Mouse (Mus musculus) hindbrain, embryonic 14.5 days (tissue): ENCODE data around the gene Myo1g. TPM values are rescaled to one million over a fixed set of nuclear protein-coding genes. Genes with fewer than 3 reads are reported as not detected.

Experiments used
- ATAC-seq: fragments of 200-750 bp; cut with Nextera tagmentation; 2 replicates; pipeline ENCODE4 v1.8.0; 2017; ENCODE audit warnings: moderate number of reproducible peaks, mild to moderate bottlenecking, moderate TSS enrichment, moderate library complexity; ENCODE audit not compliant: low FRiP score
- DNase-seq: peaks from one replicate; pipeline ENCODE4 v3.0.0-alpha.2; 2015; ENCODE audit warnings: low spot score
- H3K27ac ChIP-seq: fragments of 300-500 bp; sonication (generic); 2 replicates; pipeline ENCODE4 v1.5.1; 2014; ENCODE audit warnings: mild to moderate bottlenecking, moderate library complexity
- H3K27me3 ChIP-seq: fragments of 300-500 bp; sonication (generic); 2 replicates; pipeline ENCODE4 v1.6.1; 2014; ENCODE audit warnings: mild to moderate bottlenecking, low read length, mixed read lengths; ENCODE audit not compliant: control insufficient read depth, insufficient read depth
- H3K36me3 ChIP-seq: fragments of 300-500 bp; sonication (generic); replicated peaks from 2 replicates; pipeline ENCODE4 v1.6.1; 2014; ENCODE audit not compliant: control insufficient read depth, insufficient read depth
- H3K4me1 ChIP-seq: fragments of 300-500 bp; sonication (generic); replicated peaks from 2 replicates; pipeline ENCODE4 v1.6.1; 2014; ENCODE audit warnings: antibody characterized with exemption, low read length, mixed read lengths; ENCODE audit not compliant: control insufficient read depth, insufficient read depth
- H3K4me2 ChIP-seq: fragments of 300-500 bp; sonication (generic); replicated peaks from 2 replicates; pipeline ENCODE4 v1.6.1; 2014; ENCODE audit warnings: mild to moderate bottlenecking, moderate library complexity
- H3K4me3 ChIP-seq: fragments of 300-500 bp; sonication (generic); replicated peaks from 2 replicates; pipeline ENCODE4 v1.5.1; 2014; ENCODE audit warnings: mild to moderate bottlenecking, low read length
- H3K9ac ChIP-seq: fragments of 300-500 bp; sonication (generic); 2 replicates; pipeline ENCODE4 v1.6.1; 2014
- H3K9me3 ChIP-seq: fragments of 300-500 bp; sonication (generic); 2 replicates; pipeline ENCODE4 v1.6.1; 2016; ENCODE audit warnings: low read length; ENCODE audit not compliant: control insufficient read depth
- WGBS: fragments of 180-500 bp; shearing (Covaris S2); extraction: QIAGEN DNeasy Blood & Tissue Kit; methylation state at CpG from one replicate; pipeline ENCODE4 v1.1.7; 2014; 5-methylcytosine and 5-hydroxymethylcytosine counted together
- polyA plus RNA-seq: library from polyadenylated mRNA; unstranded; fragments of >200 nt; fragmentation: Nextera tagmentation; extraction: Ambion mirVana; gene quantifications from 2 replicates; pipeline ENCODE4 v1.2.1, GENCODE M21; 2014

The Myo1g gene
- 0.31 and 0.74 TPM in 2 replicates for polyA plus RNA-seq

DNA sequence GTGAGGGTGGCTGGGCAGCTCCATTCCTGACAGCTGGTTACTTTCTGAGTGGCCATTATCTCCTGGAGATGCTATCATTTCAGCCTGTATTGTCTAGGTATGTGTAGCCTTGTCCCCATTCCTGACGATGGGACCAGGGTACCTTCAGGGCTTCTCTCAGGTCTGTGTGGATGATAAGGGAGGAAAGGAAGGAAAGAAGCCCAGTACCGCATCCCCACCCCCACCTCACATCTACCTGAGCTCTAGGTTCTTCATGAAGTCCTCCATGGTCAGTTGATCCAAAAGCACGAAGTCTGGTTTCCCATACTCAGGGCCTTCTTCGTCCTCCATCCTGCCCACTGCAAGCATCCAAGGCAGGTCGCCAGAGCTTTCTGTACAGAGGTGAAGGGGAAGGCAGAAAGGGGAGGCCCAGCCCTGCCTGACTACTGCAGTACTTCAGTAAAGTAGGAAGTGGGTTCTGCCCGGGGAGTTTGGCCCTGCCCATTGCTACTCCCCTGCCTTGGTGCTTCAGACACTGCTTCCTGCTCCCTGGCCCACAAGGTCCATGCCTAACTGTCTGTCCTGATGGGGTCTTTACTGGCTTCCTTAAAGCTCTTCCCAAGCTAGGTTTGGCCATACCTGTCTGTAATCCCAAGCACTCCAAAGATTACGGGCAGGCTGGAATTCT, at the start of gene Myo1g:
Gene Myo1g (minus strand): TSS at position 459 of the 667 bp plus-strand sequence.
- Histone ChIP-seq H3K9ac (no peak within 1 kb of the TSS), H3K36me3 (peaks cover 15% of the 10 kb centered on the region), H3K27me3 (no peaks in the 10 kb centered on the region), H3K4me2 (no peak within 1 kb of the TSS), H3K4me3 (no peak within 1 kb of the TSS), H3K9me3 (no peaks in the 10 kb centered on the region), H3K27ac (no peak within 1 kb of the TSS), H3K4me1 (no peaks in the 10 kb centered on the region)
- no peak for ATAC-seq
- 83% methylated on average over 7 of the region's 7 CpGs for WGBS
- DNase-seq, result no peak

DNA sequence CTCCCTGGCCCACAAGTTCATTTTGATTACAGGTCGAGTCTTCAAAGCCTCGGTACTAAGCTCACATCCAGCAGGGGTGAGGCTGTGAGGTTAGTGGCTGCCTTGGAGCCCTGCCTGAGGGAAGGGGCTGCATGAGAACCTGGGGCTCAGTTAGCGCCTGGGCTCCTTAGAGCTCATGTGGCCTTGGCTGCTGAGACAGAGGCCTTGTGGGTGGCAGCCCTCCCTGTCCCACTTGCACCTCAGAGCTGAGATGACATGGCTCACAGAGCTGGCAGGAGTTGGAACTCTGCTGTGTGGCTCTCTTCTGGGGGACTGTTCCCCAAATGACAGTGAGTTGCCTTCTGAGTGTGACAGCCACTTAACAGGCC, 48.6 kb upstream of the Myo1g start:
- DNase-seq (no peak), ATAC-seq (0 out of 2 replicates have a peak, but pooled peaks have one; percentile 26)
- H3K4me1 ChIP-seq, result peaks cover 20% of the 10 kb centered on the region
- WGBS, result 53% methylated on average over 3 of the region's 3 CpGs
- no peak overlapping the region for H3K4me3 ChIP-seq
- H3K27me3 ChIP-seq, result no peaks in the 10 kb centered on the region
- no peak overlapping the region for H3K4me2 ChIP-seq
- H3K9me3 ChIP-seq, result no peaks in the 10 kb centered on the region
- H3K27ac ChIP-seq, result peak overlapping the region; percentile 77
- no peak overlapping the region for H3K9ac ChIP-seq
- H3K36me3 ChIP-seq, result peaks cover 20% of the 10 kb centered on the region; the same call in 1 of the 2 replicates

DNA sequence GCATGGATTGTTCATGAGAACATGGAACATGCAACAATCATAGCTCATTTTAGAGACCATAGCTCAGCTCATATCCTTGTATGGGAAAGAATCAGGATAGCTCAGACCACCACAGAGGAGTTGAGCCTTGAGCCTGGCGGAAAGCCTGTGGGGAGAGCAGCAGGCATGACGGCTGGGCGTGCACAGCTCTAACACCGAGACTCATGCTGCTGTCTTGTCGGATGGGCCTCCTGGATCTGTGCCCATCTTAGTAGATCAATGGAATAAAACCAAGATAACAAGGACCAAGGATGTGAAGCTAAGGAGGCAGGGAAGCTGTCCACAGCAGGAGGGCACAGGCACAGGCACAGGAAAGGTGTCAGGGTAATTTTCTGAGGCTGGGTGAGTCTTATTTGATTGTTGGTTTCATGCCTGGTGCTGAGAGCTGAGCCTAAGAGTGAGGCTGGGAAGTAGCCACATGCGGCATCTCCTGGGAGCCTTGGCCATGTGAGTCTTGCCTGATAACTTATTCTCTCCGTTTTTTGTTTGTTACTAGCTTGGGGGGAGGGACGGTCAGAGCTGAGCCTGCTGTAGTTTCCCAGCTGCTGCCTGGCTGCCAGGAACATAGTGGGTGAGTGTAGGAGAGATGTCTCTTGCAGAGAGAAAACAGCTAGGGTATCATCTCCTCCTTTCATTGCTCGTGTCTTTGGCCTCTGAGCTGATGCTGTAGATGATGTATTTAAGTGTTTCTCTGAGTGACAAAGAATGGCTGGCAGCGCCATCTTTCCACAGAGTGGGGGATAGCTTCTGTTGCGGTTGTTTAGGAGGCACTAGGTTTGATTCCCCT, 48.0 kb upstream of the Myo1g start:
- WGBS, result 41% methylated on average over 11 of the region's 11 CpGs
- ATAC-seq, result 0 out of 2 replicates have a peak, but pooled peaks have one; percentile 59

DNA sequence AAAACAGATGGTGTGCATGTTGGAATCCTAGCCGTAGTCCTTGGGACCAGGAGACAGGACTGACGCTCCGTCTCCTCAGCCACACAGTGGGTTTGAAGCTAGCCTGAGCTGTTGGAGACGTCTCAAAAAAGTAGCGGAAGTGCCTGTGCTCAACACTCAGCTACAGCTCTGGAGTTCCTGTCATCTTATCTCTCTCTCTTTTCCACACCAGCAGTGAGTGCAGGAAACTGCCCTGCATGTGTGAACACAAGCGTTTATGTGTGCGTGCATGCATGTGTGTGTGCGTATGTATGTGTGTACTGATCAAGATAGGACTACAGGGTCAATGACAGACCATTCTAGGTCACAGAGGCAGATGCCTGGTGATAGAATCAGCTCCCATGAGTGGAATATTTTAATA, 47.2 kb upstream of the Myo1g start:
- Histone ChIP-seq H3K4me2 (no peak overlapping the region), H3K4me3 (no peak overlapping the region), H3K9me3 (no peaks in the 10 kb centered on the region), H3K36me3 (peaks cover 18% of the 10 kb centered on the region; the same call in 1 of the 2 replicates), H3K4me1 (peaks cover 20% of the 10 kb centered on the region), H3K27me3 (no peaks in the 10 kb centered on the region), H3K9ac (no peak overlapping the region; the same call in 1 of the 2 replicates), H3K27ac (peak overlapping the region; percentile 77)
- no peak for DNase-seq
- WGBS, result 87% methylated on average over 8 of the region's 8 CpGs
- no peak for ATAC-seq

More for the DNA sequence above, 48.0 kb upstream of the Myo1g start:
- peaks cover 20% of the 10 kb centered on the region; the same call in 1 of the 2 replicates for H3K36me3 ChIP-seq
- peaks cover 20% of the 10 kb centered on the region for H3K4me1 ChIP-seq
- peak overlapping the region; percentile 77 for H3K27ac ChIP-seq
- no peaks in the 10 kb centered on the region for H3K27me3 ChIP-seq
- H3K9ac ChIP-seq, result peak overlapping the region; percentile 36
- peak; percentile 33 for DNase-seq
- H3K9me3 ChIP-seq, result no peaks in the 10 kb centered on the region
- H3K4me3 ChIP-seq, result no peak overlapping the region
- peak overlapping the region; percentile 19; the same call in 1 of the 2 replicates for H3K4me2 ChIP-seq

DNA sequence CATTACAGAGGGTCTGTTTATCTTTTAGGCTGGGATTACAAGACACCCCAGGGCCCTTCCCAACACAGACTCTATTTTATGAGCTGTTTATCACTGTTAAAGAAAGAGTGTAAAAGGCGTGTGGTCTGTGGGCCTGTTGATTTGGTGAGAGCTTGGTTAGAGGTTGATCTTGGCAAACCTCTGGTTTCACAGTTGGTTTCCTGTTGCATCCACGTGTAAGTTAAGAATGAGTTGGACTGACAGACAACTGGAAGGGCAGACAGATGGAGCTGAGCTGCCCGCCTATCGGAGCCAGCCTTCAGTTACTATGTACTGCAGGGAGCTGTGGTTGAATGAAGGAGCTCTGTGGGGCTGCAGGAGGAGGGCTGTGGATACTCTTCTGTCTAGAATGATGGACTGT, 45.7 kb upstream of the Myo1g start:
- H3K9ac ChIP-seq, result no peak overlapping the region
- peaks cover 11% of the 10 kb centered on the region; the same call in 1 of the 2 replicates for H3K36me3 ChIP-seq
- ATAC-seq (no peak), DNase-seq (no peak)
- no peaks in the 10 kb centered on the region for H3K27me3 ChIP-seq
- no peaks in the 10 kb centered on the region for H3K9me3 ChIP-seq
- 95% methylated on average over 4 of the region's 4 CpGs for WGBS
- H3K27ac ChIP-seq, result no peak overlapping the region
- no peak overlapping the region for H3K4me2 ChIP-seq
- no peak overlapping the region for H3K4me3 ChIP-seq
- peaks cover 20% of the 10 kb centered on the region for H3K4me1 ChIP-seq

DNA sequence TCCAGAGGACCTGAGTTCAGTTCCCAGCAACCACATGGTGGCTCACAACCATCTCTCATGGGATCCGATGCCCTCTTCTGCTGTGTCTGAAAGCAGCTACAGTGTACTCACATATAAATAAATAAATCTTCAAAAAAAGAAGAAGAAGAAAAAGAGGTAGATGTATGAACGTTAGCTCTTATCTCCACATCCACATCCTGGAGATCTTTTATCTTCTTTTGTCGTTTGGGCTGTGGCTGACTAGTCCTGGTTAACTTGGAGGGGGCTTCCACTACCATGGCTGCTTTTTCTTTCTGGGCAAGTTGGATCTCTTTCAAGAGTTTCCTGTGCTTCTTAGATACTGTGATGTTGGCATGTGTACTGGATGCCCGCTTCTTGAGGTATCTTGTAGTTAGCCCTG, 42.4 kb upstream of the Myo1g start:
- DNase-seq, result no peak
- Histone ChIP-seq H3K4me1 (peaks cover 6% of the 10 kb centered on the region; the same call in 1 of the 2 replicates), H3K36me3 (no peaks in the 10 kb centered on the region), H3K27me3 (no peaks in the 10 kb centered on the region), H3K4me3 (no peak overlapping the region), H3K4me2 (no peak overlapping the region), H3K9ac (no peak overlapping the region), H3K27ac (no peak overlapping the region), H3K9me3 (no peaks in the 10 kb centered on the region)
- no peak for ATAC-seq
- WGBS, result 92% methylated on average over 4 of the region's 4 CpGs

DNA sequence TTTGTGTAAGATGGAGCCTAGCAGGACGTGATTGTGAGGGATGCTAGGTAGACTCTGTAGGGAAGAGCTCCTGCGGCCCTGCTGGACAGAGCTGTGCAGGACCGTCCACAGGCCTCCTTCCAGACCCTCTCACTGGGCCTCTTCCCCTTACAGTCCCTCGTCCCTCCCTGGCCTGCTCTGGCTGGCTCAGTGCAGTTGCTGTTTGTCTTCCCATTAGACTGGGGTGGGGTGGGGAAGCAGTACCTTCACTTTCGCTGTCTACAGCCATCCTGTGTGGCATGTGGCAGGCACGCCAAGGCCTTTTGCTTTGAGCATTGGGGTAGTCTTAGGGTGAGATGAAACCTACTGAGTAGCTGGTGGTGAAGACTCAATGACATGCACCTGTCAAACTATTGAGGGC, 41.6 kb upstream of the Myo1g start:
- whole genome bisulfite sequencing, result 86% methylated on average over 6 of the region's 6 CpGs
- DNase-seq (no peak), ATAC-seq (no peak)
- no peak overlapping the region for H3K4me3 ChIP-seq
- H3K36me3 ChIP-seq, result no peaks in the 10 kb centered on the region
- H3K4me1 ChIP-seq, result no peaks in the 10 kb centered on the region
- no peak overlapping the region for H3K27ac ChIP-seq
- no peak overlapping the region for H3K4me2 ChIP-seq
- no peak overlapping the region for H3K9ac ChIP-seq
- H3K9me3 ChIP-seq, result no peaks in the 10 kb centered on the region
- H3K27me3 ChIP-seq, result no peaks in the 10 kb centered on the region

DNA sequence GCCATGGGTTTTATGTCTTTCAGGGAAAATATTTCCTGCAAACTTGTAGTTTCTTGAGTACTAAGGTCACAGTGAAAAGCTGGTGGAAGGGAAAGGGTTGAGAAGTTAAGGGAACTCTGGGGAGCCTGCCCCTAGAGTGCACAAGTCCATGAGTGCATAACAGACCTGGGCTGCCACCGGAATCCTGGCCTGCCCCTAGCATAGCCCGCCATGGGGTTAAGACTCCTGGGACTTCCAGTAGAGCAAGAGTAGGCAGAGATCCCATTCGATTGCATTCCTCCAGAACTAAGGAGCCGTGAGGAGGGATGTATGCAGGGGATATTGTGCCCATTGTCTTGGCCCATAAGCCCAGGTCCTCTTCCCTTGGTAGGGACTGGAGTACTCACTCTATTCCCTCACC, 40.7 kb upstream of the Myo1g start:
- no peaks in the 10 kb centered on the region for H3K9me3 ChIP-seq
- H3K27me3 ChIP-seq, result no peaks in the 10 kb centered on the region
- H3K27ac ChIP-seq, result no peak overlapping the region
- H3K36me3 ChIP-seq, result no peaks in the 10 kb centered on the region
- 90% methylated on average over 4 of the region's 4 CpGs for WGBS
- H3K4me3 ChIP-seq, result no peak overlapping the region
- no peak overlapping the region for H3K9ac ChIP-seq
- no peak for ATAC-seq
- no peak overlapping the region for H3K4me2 ChIP-seq
- no peak for DNase-seq
- H3K4me1 ChIP-seq, result no peaks in the 10 kb centered on the region

DNA sequence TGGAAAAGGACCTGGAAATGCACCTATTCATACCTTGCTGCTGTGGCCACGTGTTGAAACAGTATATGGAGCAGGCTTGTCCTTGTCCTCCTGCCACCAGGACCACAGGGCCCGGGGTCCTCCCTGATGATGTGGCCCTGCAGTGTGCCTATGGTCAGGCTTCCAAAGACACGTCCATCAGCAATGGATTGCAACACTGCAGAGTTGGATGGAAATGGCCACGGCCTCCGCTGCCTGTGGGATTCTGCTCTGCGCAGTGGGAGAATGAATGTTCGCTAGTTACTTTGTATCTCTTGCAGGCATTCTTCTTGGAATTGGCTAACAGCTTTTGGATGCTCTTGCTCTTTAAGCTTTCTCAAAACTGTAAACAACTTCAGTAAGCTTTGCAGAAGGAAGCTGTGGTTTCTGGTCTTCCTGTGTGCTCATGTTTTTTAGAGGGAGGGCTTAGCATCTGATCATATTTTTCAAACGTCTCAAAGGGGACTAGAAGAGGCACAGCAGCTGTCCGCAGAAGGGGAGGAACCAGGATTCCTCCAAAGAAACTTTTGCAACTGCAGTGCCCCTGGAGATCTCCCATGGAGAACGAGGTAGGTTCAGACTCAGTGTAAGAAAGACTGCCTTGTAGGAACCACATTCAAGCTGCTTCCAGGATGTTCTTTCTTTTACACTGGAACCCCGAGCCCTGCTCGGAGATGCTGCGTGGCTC, 40.0 kb upstream of the Myo1g start:
- DNase-seq (no peak), ATAC-seq (no peak)
- Histone ChIP-seq H3K4me2 (no peak overlapping the region), H3K4me3 (no peak overlapping the region), H3K36me3 (no peaks in the 10 kb centered on the region), H3K27ac (no peak overlapping the region), H3K27me3 (no peaks in the 10 kb centered on the region), H3K4me1 (no peaks in the 10 kb centered on the region), H3K9me3 (no peaks in the 10 kb centered on the region), H3K9ac (no peak overlapping the region)
- WGBS, result 91% methylated on average over 13 of the region's 13 CpGs
